In the genomic region with DNA sequence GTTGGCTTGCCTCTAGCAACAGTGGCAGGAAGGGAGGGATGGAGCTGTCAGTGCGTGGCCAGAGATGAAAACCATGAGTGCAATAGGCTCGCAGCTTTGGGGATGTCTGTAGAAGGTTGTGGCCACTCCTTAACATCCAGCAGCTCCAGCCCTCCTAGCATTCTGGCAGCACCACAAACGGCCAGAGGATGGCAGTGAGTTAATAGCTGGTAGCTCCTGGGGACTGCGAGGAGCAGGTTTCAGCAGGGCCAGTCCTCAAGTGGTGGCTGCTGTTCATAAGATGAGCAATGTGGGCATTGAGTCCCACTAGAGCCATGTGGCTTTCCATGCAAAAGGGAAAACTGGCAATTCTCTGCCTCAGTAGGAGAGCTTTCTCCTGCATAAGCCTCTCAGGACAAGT, we compare ENCODE assay signal across 11 mouse cellular contexts. TPM values are rescaled to one million over a fixed set of nuclear protein-coding genes. Genes with fewer than 3 reads are reported as not detected.
DNase-seq lines count a peak whose midpoint lies in the region; ATAC-seq lines count a peak whose summit lies in the region.
"Had no signal": no experiment of that assay in that cellular context is flagged by ENCODE, and none has a peak within 500 bp of the region (broad histone marks: within the 10 kb centered on the region; RNA-seq: fewer than 3 reads in every experiment).

No protein-coding gene starts in this region.

- no peaks in the 10 kb centered on the region for H3K27me3 ChIP-seq in heart, embryonic 11.5 days (ENCODE audit: control insufficient read depth, insufficient read depth, low read length)

- DNase-seq in heart, adult 11 months = peak; percentile 94
- no peak for DNase-seq in heart, adult 8-10 months (ENCODE audit: low spot score)
- peak; percentile 19 to 27 for DNase-seq in right cerebral cortex, adult 2 months (ENCODE audit: low spot score in 2 of 2)
- DNase-seq in right cerebral cortex, postnatal 25 days = no peak
- peak; percentile 8 for DNase-seq in telencephalon, adult 2 months (ENCODE audit: low read depth, low spot score)
- no peak for DNase-seq in c-Kit-positive CD71-positive TER-119-positive erythroid progenitor cells, embryonic 14.5 days (ENCODE audit: low spot score)
- no peak for DNase-seq in kidney, postnatal 14 days
- DNase-seq: thymus, postnatal 14 days had no signal

- H3K4me2 ChIP-seq in heart, embryonic 11.5 days = no peak overlapping the region
- H3K4me2 ChIP-seq: embryonic facial prominence, embryonic 13.5 days had no signal

- H3K9me3 ChIP-seq in heart, embryonic 11.5 days (replicated peaks; ENCODE audit: control insufficient read depth, low read length) = no peaks in the 10 kb centered on the region
- H3K9me3 ChIP-seq: embryonic facial prominence, embryonic 13.5 days had no signal

- no peak overlapping the region for H3K4me3 ChIP-seq in heart, embryonic 11.5 days (ENCODE audit: low read depth, low read length)
- H3K4me3 ChIP-seq: embryonic facial prominence, embryonic 13.5 days had no signal

- peaks cover 54% of the 10 kb centered on the region for H3K4me1 ChIP-seq in heart, embryonic 11.5 days (ENCODE audit: control insufficient read depth, insufficient read depth, low read length)
- H3K4me1 ChIP-seq: embryonic facial prominence, embryonic 13.5 days had no signal

- WGBS in heart, embryonic 11.5 days (ENCODE audit: insufficient replicate concordance) = 8% methylated on average over 4 of the region's 4 CpGs

- no peaks in the 10 kb centered on the region for H3K36me3 ChIP-seq in heart, embryonic 11.5 days (ENCODE audit: control insufficient read depth, insufficient read depth, low read length)
- H3K36me3 ChIP-seq: embryonic facial prominence, embryonic 13.5 days had no signal

- no peak overlapping the region for H3K27ac ChIP-seq in heart, embryonic 11.5 days (ENCODE audit: low read depth, low read length)
- H3K27ac ChIP-seq: embryonic facial prominence, embryonic 13.5 days had no signal

- 0 out of 2 replicates have a peak overlapping the region, but pooled peaks have one; percentile 10 for H3K9ac ChIP-seq in heart, embryonic 11.5 days (ENCODE audit: low read depth, low read length)
- H3K9ac ChIP-seq: embryonic facial prominence, embryonic 13.5 days had no signal

- no peak for ATAC-seq in heart, embryonic 11.5 days (replicated peaks; ENCODE audit: insufficient number of reproducible peaks, low FRiP score, low TSS enrichment)
- ATAC-seq: inflammation-experienced regulatory T-cells, adult 6 months had no signal

RNA-seq across cellular contexts. Expression of a gene that starts 24.6 kb away (rescaled TPM):
- total RNA-seq in heart, adult 8-10 months (2022) = 1 to 10 TPM in 1 of 4 experiments, under 1 TPM in 3; 0.68 to 1.2 (median 0.80) TPM
- polyA plus RNA-seq in heart, embryonic 11.5 days (2014; fragmentation: Nextera tagmentation; extraction: Ambion mirVana) = 25.7 and 28.0 TPM in 2 replicates
- polyA plus RNA-seq: embryonic facial prominence, embryonic 13.5 days; inflammation-experienced regulatory T-cells, adult 6 months had no signal

Comparison
In these comparisons a context has a peak if more than half of its experiments do, and no peak if none do; other contexts are left out.
1. DNase-seq: peak in heart, adult 11 months (single experiment), right cerebral cortex, adult 2 months (2 of 2) and telencephalon, adult 2 months (single experiment); none in heart, adult 8-10 months (single experiment), right cerebral cortex, postnatal 25 days (single experiment), c-Kit-positive CD71-positive TER-119-positive erythroid progenitor cells, embryonic 14.5 days (single experiment) and kidney, postnatal 14 days (single experiment).